Mouse (Mus musculus) lung, postnatal 0 days (tissue): ENCODE measurements around the gene Hoxb6. TPM values are rescaled to one million over a fixed set of nuclear protein-coding genes. Genes with fewer than 3 reads are reported as not detected.

Experiments used
- ATAC-seq: fragments of 200-750 bp; cut with Nextera tagmentation; 2 replicates; pipeline ENCODE4 v1.8.0; 2017; ENCODE audit warnings: moderate library complexity
- DNase-seq: peaks from one replicate; pipeline ENCODE4 v3.0.0-alpha.2; 2016; ENCODE audit warnings: low spot score
- H3K27ac ChIP-seq: fragments of 300-500 bp; sonication (generic); 2 replicates; pipeline ENCODE4 v1.5.1; 2014; ENCODE audit warnings: antibody characterized with exemption, mild to moderate bottlenecking, low read length, mixed read lengths
- H3K27me3 ChIP-seq: fragments of 300-500 bp; sonication (generic); replicated peaks from 2 replicates; pipeline ENCODE4 v1.6.1; 2014; ENCODE audit warnings: low read length, mixed read lengths; ENCODE audit not compliant: insufficient read depth
- H3K36me3 ChIP-seq: fragments of 300-500 bp; sonication (generic); 2 replicates; pipeline ENCODE4 v1.6.1; 2014; ENCODE audit warnings: low read length, mixed read lengths; ENCODE audit not compliant: insufficient read depth
- H3K4me1 ChIP-seq: fragments of 300-500 bp; sonication (generic); 2 replicates; pipeline ENCODE4 v1.6.1; 2014; ENCODE audit warnings: antibody characterized with exemption, low read depth, low read length, mixed read lengths; ENCODE audit not compliant: insufficient read depth
- H3K4me2 ChIP-seq: fragments of 300-500 bp; sonication (generic); replicated peaks from 2 replicates; pipeline ENCODE4 v1.6.1; 2014; ENCODE audit warnings: low read depth, mild to moderate bottlenecking, low read length, moderate library complexity, mixed read lengths
- H3K4me3 ChIP-seq: fragments of 300-500 bp; sonication (generic); 2 replicates; pipeline ENCODE4 v1.5.1; 2014; ENCODE audit warnings: low read depth, low read length
- H3K9ac ChIP-seq: fragments of 300-500 bp; sonication (generic); replicated peaks from 2 replicates; pipeline ENCODE4 v1.6.1; 2014; ENCODE audit warnings: low read depth, mild to moderate bottlenecking
- H3K9me3 ChIP-seq: fragments of 300-500 bp; sonication (generic); 2 replicates; pipeline ENCODE4 v1.6.1; 2016; ENCODE audit warnings: low read length, mixed read lengths
- CTCF ChIP-seq: IDR thresholded peaks from 2 replicates; pipeline ENCODE4 v1.5.1; 2016; ENCODE audit warnings: antibody characterized with exemption, mild to moderate bottlenecking
- EP300 ChIP-seq: IDR thresholded peaks from 2 replicates; pipeline ENCODE4 v1.6.1; 2016; ENCODE audit warnings: antibody characterized with exemption, mild to moderate bottlenecking, control low read depth
- WGBS: fragments of 180-500 bp; shearing (Covaris S2); extraction: QIAGEN DNeasy Blood & Tissue Kit; methylation state at CpG from one replicate; pipeline ENCODE4 v1.1.7; 2014; 5-methylcytosine and 5-hydroxymethylcytosine counted together
- polyA plus RNA-seq: library from polyadenylated mRNA; unstranded; fragments of >200 nt; fragmentation: Nextera tagmentation; extraction: Ambion mirVana; gene quantifications from 2 replicates; pipeline ENCODE4 v1.2.1, GENCODE M21; 2015

Hoxb6 gene
- polyA plus RNA-seq, 1 experiment from 2014 or later: 7.4 TPM

- peak overlapping the region; percentile 60 for H3K4me3 ChIP-seq
- DNase-seq (no peak), ATAC-seq (no peak)
- no peaks in the 10 kb centered on the region for H3K36me3 ChIP-seq
- H3K9ac ChIP-seq: peak overlapping the region; percentile 64
- no peaks in the 10 kb centered on the region for H3K9me3 ChIP-seq
- WGBS: 19% methylated on average over 17 of the region's 17 CpGs
- H3K4me2 ChIP-seq: peak overlapping the region; percentile 79
- H3K4me1 ChIP-seq: no peaks in the 10 kb centered on the region; the same call in 1 of the 2 replicates
- TF ChIP-seq CTCF: no peak
- TF ChIP-seq EP300: no peak
- 0 out of 2 replicates have a peak, but pooled peaks cover 4% of the 10 kb centered on the region for H3K27me3 ChIP-seq
- peak overlapping the region; percentile 95 for H3K27ac ChIP-seq
Measured at GRCm38 (mm10) chr11:96320688-96321087, 28.4 kb downstream of the Hoxb6 start.

- H3K36me3 ChIP-seq: no peaks in the 10 kb centered on the region
Measured at GRCm38 (mm10) chr11:96321846-96322245, 29.6 kb downstream of the Hoxb6 start.

GRCm38 (mm10) chr11:96322738-96323137, 30.5 kb downstream of the Hoxb6 start:
- Histone ChIP-seq H3K4me3 (peak overlapping the region; percentile 10; the same call in 1 of the 2 replicates), H3K4me2 (peak overlapping the region; percentile 79), H3K27ac (peak overlapping the region; percentile 82), H3K36me3 (no peaks in the 10 kb centered on the region), H3K27me3 (0 out of 2 replicates have a peak, but pooled peaks cover 4% of the 10 kb centered on the region), H3K9ac (0 out of 2 replicates have a peak overlapping the region, but pooled peaks have one; percentile 43), H3K4me1 (no peaks in the 10 kb centered on the region), H3K9me3 (no peaks in the 10 kb centered on the region)
- WGBS: 22% methylated on average over 6 of the region's 6 CpGs
- ATAC-seq (no peak), DNase-seq (no peak)
- TF ChIP-seq CTCF (no peak), EP300 (no peak)

More at GRCm38 (mm10) chr11:96321846-96322245, 29.6 kb downstream of the Hoxb6 start:
- H3K9me3 ChIP-seq: no peaks in the 10 kb centered on the region
- TF ChIP-seq EP300: no peak
- no peak for TF ChIP-seq CTCF
- ATAC-seq: no peak
- peak overlapping the region; percentile 79 for H3K4me2 ChIP-seq
- DNase-seq: no peak
- no peak overlapping the region; the same call in 1 of the 2 replicates for H3K9ac ChIP-seq
- H3K4me1 ChIP-seq: no peaks in the 10 kb centered on the region
- WGBS: 31% methylated on average over 5 of the region's 5 CpGs
- H3K27me3 ChIP-seq: 0 out of 2 replicates have a peak, but pooled peaks cover 4% of the 10 kb centered on the region
- peak overlapping the region; percentile 82 for H3K27ac ChIP-seq
- no peak overlapping the region for H3K4me3 ChIP-seq

GRCm38 (mm10) chr11:96323154-96323553, 30.9 kb downstream of the Hoxb6 start, which contains the start of gene Hoxb3:
Gene Hoxb3, plus strand, starts transcription at chr11:96323326.
- H3K9ac ChIP-seq: peak within 1 kb of the TSS; percentile 43
- peak within 1 kb of the TSS; percentile 10; the same call in 1 of the 2 replicates for H3K4me3 ChIP-seq
- no peaks in the 10 kb centered on the region for H3K36me3 ChIP-seq
- ATAC-seq (no peak), DNase-seq (no peak)
- no peaks in the 10 kb centered on the region for H3K4me1 ChIP-seq
- no peaks in the 10 kb centered on the region for H3K9me3 ChIP-seq
- H3K27me3 ChIP-seq: 0 out of 2 replicates have a peak, but pooled peaks cover 4% of the 10 kb centered on the region
- H3K27ac ChIP-seq: peak within 1 kb of the TSS; percentile 82
- 34% methylated on average over 10 of the region's 10 CpGs for WGBS
- TF ChIP-seq EP300 (no peak), CTCF (no peak)
- peak within 1 kb of the TSS; percentile 79 for H3K4me2 ChIP-seq

- Histone ChIP-seq H3K27ac (peak overlapping the region; percentile 82), H3K4me2 (peak overlapping the region; percentile 52), H3K27me3 (0 out of 2 replicates have a peak, but pooled peaks cover 4% of the 10 kb centered on the region), H3K4me1 (no peaks in the 10 kb centered on the region), H3K36me3 (no peaks in the 10 kb centered on the region), H3K4me3 (no peak overlapping the region), H3K9me3 (no peaks in the 10 kb centered on the region), H3K9ac (peak overlapping the region; percentile 43; the same call in 1 of the 2 replicates)
- TF ChIP-seq CTCF: no peak
- no peak for TF ChIP-seq EP300
- 16% methylated on average over 5 of the region's 5 CpGs for WGBS
- no peak for DNase-seq
- ATAC-seq: no peak
Measured at GRCm38 (mm10) chr11:96324125-96324524, 31.8 kb downstream of the Hoxb6 start.

- no peaks in the 10 kb centered on the region for H3K9me3 ChIP-seq
- no peaks in the 10 kb centered on the region for H3K36me3 ChIP-seq
- ATAC-seq: no peak
- H3K27ac ChIP-seq: peak overlapping the region; percentile 82
- TF ChIP-seq EP300 (no peak), CTCF (no peak)
- no peaks in the 10 kb centered on the region for H3K4me1 ChIP-seq
- WGBS: 21% methylated on average over 8 of the region's 8 CpGs
- H3K4me2 ChIP-seq: peak overlapping the region; percentile 52
- 0 out of 2 replicates have a peak, but pooled peaks cover 4% of the 10 kb centered on the region for H3K27me3 ChIP-seq
- no peak for DNase-seq
- H3K9ac ChIP-seq: 0 out of 2 replicates have a peak overlapping the region, but pooled peaks have one; percentile 23
- H3K4me3 ChIP-seq: 0 out of 2 replicates have a peak overlapping the region, but pooled peaks have one; percentile 22
Measured at GRCm38 (mm10) chr11:96324965-96325364, 32.7 kb downstream of the Hoxb6 start.
